Mouse (Mus musculus): ENCODE measurements around the gene Lrba.

The Lrba gene

DNA sequence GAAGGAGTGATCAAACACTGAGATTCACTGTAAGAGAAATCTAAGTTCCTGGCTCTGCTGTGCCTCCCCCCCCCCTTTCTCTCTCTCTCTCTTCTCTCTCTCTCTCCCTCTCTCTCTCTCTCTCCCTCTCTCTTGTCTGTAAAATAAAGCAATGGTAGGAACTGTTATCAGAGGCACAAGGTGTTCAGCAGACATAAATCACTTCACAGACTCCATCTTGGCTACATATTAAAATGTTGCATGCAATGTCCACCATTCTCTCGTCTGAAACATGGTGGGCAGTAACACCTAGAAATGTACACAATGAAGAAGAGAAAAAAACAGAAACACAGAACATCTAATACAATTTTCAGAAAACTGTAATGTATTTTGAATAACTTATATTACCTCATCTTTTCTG is 534.9 kb downstream of the Lrba start:
- no peak for DNase-seq (ENCODE audit: low spot score)

DNA sequence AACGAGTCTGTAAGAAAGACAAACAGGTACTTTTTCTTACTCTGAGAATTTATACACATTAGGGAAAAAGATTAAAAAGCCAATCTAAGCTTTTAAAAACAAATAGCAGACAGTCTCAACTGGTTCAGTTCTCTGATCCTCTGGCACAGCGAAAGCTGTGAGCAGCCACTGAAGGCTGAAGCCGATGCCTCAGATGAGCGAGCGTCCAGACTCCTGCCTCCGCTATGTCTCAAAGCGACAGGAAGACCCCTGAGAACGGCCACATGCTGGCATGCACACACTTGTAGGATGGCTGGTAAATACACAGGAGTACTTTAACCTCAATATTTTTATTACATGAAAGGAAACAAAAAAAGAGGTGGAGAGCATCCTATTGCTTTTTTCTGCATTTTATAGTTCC is 535.4 kb downstream of the Lrba start:
- no peak for DNase-seq (ENCODE audit: low spot score)

DNA sequence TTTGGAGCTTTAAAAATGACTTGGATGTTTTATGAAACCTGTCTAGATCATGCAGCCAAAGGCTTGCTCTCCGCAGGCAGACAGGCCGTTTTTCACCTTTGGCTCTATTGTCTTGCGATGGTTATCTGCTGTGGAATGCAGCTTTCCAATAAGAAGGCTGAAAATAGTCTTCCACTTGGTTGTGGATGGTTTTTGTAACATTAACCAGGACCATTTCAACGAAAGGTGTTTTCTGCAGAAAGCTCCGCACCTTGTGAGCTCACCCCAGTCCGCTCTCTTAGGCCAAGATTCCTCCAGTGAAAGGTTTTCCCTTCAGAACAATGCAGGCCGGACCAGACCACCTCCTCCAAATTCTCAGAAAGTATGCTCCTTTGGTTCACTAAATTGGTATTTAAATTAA is 536.0 kb downstream of the Lrba start:
- no peak for DNase-seq (ENCODE audit: low spot score)

DNA sequence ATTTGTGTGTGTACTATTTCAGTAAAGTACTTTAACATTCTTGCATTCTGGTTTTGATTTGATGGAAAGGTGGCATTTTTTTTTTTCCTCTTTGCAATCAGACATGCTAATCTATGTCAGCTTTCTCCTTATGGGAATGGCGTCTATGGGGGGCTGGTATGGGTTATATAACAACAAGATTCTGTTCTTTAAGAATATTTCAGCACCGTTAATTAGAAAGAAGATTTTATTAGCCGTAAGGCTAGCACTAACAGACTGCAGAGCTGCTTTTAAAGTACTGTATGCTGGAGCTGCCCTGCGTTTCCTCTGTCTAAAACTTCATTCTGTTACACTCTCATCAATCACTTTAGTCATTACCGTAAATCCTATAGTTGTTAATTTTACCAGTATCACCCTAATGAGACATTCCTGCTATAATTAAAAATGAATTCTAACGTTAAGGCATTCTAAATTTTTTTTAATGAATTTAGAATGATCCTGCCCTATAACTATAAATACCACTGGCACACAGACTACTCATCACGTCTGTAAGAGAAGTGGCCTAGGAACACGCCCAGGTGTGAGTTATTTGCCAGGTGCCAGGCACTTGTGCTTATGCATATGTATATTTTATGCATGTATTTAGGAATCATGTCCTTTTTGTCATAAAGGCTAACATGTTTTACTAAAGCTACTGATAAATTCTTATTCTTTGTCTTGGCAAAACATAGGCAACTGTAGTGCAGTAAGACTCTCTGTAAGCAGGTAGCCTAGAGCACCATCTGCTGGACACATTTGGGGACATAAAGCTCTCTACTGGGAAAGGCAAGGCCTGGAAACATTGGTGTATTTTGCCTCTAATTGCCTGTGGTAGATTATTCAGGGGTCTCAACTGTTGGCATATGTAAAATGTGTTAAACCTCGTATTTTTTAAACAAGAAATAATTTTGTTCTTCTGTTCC is 536.9 kb downstream of the Lrba start:
- DNase-seq (ENCODE audit: low spot score) = peak; percentile 34

DNA sequence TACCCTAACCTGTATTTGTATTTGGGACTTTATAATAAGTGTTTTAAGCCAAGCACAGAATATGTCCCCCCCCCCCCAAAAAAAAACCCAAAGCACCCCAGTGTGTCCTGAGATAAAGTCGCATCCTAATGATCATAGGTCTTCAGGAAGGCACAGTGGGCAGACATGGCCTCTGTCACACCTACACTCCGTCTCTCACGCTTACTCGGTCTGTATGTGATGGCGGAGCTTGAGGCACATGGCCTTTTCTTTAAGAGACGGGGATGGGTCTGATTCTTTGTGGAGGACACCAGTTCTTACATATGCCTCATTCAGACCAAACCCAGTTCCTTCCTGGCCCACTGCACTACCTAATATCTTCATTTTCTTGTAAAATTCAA is 537.5 kb downstream of the Lrba start:
- DNase-seq (ENCODE audit: low spot score) = no peak

DNA sequence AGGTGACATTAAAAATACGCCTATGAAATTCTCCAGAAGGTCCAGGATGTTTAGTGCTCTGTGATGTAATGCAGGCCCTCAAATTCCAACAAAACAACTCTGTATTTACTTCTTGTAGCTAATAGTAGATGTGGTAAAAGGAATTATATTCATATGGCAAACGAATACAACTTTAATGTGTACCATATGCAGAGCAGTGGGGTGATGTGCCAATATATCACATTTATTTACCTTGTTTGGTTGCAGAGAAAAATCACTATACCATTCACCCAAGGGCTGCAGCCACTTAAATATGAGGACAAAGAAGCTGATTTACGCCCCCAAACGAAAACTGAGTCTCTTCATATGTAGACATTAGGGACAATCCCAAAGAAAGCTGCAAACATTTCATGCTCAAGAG is 538.0 kb downstream of the Lrba start:
- DNase-seq (ENCODE audit: low spot score) = no peak

DNA sequence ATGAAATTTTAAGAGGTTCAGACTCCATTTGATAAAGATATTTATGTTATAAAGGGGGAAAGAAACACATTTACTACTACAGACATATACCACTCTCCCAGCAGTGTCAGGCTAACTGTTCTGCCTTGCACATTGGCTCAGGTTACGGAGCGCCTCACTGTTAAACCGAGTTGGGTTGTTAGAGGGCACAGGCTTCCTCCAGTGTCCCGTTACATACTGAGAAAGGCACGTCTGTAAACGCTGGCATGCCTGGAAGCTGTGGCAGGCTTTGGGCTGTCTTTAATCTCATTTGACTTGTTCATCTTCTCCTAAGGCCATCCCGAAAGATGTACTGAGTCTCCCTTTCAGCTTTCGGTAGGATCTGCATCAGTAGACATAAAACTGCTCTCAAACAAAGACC is 544.1 kb downstream of the Lrba start:
- DNase-seq (ENCODE audit: low spot score) = no peak

DNA sequence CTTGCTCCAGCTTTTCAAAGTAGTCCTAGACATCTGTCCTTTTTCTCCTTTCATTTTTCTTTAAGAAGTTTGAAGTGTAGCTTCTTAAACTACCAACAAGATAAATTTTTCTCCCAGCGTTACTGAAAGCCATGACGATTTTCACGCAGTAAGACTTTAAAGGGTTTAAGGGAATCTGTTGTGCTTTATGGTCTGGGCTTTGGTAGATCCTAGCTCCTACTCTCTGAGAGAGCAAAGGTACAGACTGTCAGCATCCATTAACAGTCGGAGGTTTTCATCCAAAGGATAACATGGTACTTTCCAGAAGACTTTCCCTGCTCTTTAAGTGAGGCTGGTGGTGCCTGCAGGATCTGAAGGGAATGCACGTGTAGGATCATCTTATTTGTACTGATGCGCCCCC is 544.5 kb downstream of the Lrba start:
- DNase-seq (ENCODE audit: low spot score) = no peak

DNA sequence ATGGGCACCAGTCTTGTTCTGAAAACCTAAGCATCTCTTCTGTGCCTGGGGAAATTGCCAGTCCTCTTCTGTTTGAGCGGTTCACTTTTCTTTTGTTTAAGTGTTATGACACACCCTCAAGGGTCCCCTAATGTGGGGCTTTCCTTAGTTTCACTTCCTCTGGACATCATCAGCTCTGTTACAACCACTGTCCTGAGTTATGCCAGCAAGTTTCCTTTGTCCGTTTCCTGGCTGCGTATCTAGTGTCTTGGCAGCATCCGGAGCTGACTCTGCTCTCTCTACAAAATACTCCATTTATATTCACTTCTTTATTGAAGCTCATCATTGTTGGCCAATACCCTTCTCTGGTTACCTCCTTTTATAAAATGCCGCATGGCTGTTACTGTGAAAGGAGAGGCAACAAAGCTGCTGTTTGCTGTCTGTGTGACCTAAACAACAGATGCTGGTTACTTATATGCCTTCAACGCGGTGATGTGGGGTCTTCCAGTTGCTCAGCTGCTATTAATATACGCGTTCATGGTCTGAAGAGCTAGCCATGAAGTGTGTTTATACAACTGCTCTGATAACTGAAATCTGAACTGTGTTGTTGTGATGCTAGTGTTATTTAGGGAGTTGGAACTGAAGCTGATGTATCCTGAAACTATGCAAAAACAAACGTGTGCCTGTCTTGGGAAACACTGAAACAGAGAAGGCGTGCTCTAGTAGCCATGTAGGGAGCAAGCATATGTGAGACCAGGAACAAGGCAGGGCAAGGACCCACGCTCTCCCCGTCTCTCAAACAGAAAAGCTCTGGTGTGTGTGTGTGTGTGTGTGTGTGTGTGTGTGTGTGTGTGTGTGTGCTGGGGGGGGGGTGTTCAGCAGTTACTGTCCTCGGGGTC is 550.3 kb downstream of the Lrba start:
- no peak for DNase-seq (ENCODE audit: low spot score)

DNA sequence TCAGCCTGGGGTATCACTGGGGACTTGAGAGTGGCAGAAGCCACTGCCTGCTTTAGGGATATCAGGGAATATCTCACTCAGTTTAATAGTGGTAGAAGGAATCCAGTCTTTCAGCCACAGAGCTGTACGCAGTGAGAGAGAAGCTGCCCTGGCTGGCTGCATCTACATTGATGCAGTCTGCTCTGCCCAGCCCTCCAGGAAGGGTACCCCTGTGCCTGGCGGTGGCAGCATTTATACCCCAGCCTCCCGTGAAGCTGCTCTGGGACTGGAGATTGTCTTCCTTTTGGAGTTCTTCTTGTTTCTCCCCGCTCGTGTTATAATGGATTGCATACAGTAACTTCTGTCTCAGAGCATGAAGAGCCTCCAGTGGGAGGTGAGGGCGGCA is 551.0 kb downstream of the Lrba start:
- no peak for DNase-seq (ENCODE audit: low spot score)

DNA sequence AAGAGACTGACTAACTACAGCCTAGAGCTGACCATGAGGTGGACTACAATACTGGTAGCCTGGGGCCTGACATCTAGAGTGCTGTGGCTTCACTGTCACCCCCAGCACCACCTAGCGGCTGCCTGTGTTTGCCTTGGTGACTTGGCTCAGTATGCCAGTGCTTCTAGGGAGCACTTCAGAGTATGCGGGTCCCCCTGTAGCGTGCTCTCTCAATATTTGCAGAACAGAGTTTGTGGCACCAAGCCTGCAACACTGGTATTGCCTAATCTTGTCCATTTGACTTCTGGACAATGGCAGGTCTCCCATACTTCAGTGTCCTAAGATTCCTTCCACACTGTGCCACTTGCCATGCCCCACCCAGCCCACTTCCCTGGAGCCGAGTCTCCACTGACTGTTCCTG is 555.2 kb downstream of the Lrba start:
- no peak for DNase-seq (ENCODE audit: low spot score)

DNA sequence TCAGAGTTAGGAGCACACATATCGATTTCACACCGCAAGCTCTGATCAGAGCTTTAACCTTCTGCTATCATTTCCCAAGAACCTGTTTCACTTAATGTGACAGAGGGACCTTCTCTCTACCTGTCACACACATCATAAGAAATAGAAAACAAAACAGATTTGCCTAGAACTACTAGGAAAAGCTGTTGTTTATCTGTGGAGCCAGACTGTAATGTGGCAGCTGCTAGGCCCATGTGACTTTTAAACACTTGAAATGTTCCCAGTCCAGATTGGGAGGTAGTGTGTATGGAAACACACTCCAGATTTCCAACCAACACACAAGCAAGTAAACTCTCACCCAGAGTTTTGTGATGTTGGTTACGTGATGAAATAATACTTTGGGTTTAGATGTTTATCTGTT is 559.6 kb downstream of the Lrba start:
- DNase-seq (ENCODE audit: low spot score) = no peak

DNA sequence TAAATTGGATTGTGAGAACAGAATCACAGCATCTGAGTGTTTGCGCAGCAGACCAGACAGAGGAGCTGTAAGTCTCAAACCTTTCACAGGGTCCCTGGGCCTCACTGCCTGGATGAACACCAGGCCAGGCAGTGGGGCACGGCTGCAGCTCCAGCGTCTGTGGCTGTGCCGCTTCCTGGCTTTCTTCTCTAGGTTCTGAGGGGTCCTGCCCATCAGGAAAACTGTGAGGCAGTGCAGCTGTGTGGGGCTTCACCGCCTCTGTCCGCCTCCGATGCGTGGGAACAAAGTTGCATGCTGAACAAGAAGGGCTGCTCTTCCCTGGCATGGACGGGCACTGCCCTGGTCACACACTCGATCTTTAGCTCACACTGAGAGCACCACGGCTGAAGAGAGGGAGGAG is 560.5 kb downstream of the Lrba start:
- no peak for DNase-seq (ENCODE audit: low spot score)

DNA sequence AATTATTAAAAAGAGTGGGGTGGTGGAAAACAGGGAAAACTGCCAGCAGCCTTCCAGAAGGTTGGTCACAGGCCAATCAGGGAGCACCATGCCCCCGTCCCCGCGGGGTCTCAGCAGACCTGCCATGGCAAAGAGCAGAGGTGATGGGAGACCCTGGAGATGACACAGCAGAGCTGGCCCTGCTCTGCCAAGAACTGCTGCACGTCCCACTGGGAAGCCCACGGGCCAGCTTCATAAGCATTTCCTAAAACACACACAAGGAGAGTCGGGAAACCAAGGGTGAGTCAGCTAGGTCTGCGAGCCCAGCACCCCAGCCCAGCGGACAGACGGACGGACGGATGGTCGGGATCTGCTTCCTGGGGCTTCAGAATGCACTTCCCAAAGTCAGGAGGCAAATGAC is 561.8 kb downstream of the Lrba start:
- DNase-seq (ENCODE audit: low spot score) = no peak

DNA sequence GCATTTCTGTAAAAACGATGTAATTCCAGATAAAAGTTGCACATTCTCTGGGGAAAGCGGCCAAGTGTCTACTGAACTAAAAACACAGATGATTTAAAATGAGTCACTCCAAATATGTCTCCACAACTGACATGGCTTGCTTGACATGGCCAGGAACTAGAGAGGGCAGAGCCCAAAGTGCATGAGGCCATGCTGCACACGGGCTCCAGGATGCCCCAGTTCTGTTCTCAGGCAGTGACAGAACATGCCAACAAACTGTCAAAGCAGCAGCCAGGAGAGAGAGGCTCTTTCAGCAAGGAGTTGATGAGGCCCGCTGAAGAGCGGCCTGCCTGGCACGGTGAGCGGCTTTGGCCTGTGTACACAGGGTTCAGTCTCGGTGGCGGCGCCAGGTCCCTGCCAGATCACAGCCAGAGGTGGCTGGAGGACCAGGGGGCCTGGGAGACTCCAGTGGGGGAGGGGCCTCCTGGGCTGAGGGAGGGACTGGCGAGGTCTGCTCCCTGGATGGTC is 562.4 kb downstream of the Lrba start:
- no peak for DNase-seq (ENCODE audit: low spot score)

DNA sequence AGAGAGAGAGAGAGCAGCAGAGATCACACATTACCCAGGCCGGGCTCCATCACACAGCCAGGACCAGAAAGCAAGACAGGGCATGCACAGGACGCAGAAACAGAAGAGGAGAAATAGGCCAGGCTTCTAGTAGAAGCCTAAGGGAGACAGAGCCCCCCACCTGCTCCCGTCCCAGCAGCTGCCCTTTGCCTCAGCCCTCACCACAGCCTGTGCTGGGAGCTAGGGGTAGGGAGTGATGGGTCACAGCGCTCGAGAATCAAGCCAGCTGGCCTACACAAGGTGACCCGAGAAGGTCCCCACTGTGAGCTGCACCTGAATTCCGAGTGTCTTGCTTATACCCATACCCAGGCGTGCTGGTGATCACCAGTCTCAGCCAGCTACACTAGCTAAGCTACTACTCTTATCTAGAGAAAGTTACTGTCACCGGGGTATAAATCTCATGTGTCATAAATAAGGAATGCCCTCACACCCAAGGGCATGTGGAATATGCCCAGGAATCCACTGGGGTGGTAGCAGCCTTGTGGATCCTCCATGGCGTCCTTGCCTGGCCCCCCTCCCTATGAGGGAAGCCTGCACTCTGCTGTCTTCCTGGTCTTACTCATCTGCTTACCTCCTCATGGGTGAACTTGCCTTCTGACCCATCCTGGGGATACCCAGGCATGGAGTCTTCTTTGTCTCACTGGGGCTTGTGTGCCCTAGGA is 563.1 kb downstream of the Lrba start:
- DNase-seq (ENCODE audit: low spot score) = no peak

DNA sequence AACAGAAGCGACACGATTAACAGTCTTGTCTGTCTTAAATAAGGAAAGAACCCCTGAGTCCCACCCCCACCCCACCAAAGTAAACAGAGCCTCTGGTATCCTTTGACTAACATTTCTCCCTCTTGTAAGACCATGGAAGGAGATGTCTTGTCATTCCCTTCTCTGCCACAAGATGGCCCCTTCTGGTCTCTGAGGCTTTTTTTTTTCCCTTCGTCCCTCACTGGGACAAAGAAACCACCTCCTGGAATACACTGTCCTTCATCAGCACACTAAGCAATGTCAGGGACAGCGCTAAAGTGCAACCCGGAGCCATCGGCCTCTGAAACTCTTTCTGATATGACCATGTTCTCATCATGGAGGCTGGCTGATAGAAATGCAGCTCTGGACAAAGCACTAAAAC is 564.2 kb downstream of the Lrba start:
- peak; percentile 63 for DNase-seq (ENCODE audit: low spot score)

DNA sequence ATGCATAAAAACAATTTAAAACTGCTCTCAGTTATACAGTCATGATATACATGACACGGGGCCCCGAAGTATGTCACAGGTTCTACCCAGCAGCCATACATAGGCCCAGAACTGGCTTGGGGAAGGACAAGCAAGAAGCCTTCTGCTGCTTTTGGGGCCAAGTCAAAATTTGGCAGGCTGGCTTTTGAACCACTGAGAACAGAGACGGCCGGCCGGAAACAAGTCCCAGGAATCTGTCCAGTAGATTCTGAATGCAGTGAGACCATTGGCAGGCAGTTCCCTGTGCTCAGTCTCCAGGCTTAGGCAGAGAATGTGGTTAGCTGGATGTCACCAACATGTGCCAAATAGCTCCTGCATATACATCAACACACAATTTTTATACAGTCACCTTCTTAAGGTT is 565.3 kb downstream of the Lrba start:
- DNase-seq (ENCODE audit: low spot score) = no peak

DNA sequence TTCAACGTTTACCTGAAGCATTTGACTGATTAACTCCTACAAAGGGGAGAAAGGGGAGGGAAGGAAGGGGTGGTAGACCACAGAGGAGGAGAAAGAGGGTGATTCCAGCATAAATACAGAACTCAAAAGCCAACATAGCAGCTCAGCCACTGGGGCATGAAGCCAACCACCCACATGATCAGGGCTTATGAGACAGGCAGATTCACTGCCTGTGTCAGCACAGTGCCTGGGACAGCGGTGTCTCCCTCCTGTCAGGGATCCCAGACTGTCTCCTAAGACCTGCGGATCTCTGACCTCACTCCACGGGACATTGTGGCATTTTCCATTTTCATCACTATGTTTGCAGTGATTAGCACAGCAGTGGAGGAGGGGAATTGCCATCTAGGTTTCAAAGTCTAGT is 568.8 kb downstream of the Lrba start:
- no peak for DNase-seq (ENCODE audit: low spot score)

DNA sequence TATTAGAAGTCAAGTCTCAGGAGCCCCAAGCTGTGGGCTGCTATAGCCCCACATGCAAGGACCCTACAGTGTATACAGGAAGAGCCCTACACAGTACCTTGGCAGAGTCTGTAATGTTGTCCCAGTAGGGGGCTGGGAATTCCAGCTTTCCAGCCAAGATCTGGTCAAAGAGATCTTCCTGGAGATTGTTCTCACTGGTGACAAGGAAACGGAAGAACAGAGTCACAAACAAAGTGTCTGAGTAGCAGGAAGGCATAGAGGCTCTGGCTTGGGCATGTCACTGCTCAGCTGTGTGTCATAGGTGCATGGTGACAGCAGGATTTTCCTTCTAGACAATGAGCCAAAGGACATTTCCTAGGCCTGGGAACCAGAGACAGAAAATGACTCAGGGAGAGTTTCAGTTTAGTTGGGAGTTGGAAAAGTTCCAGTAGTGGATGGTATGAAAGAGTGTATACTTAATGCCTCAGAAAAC is 569.3 kb downstream of the Lrba start:
- no peak for DNase-seq (ENCODE audit: low spot score)

DNA sequence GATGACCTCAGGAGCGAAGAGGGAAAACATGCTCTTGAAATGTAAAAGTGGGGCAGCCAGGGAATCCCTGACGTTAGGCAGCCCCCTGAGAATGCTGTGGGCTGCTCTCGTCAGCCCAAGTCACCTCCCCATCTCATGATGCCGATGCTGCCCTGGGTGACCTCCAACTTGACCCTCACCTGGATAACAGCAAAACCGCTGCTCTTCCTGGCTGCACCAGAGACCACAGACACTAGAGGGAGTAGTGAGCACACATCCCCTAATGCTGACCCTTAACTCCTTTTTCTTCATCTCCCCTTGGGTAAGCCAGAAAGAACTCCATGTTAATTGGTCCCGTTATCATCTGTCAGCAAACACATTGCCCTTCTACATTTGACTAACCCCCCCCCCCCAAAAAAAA is 572.2 kb downstream of the Lrba start:
- DNase-seq (ENCODE audit: low spot score) = peak; percentile 54

DNA sequence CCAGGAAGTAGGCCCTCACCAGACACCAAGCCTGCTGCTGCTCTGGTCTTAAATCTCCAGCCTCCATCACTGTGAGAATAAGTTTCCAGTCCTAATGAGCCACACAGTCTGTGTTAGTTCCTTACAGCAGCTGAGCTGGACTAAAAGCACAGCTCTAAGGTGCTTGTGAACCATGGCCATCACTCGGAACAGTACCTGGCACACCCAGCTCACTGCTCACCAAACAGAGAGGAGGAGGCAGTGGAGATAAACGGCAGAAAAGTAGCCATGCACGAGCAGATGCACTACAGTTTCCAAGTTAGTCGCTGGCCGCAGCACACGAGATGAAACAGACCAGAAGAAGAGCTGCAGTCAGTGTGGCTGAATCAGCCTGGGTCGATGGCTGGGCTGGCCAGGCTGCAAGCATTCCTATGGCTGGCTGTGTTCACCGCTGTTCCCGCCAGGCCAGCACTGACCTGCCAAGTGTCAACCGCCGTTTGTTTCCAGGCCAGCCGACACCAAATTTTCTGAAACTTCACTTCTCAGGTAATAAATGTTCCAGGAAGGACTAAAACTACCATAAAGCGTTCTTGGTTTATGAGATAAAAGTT is 573.5 kb downstream of the Lrba start:
- peak; percentile 47 for DNase-seq (ENCODE audit: low spot score)
